Mouse (Mus musculus) neural tube, embryonic 11.5 days (tissue): ENCODE results near the gene Lmtk2. TPM values are rescaled to one million over a fixed set of nuclear protein-coding genes. Genes with fewer than 3 reads are reported as not detected.

ENCODE experiments used
- ATAC-seq: fragments of 200-750 bp; cut with Nextera tagmentation; 2 replicates; pipeline ENCODE4 v1.8.0; 2017; ENCODE audit warnings: moderate number of reproducible peaks, mild to moderate bottlenecking, moderate TSS enrichment, moderate library complexity; ENCODE audit not compliant: insufficient read depth, low FRiP score, low TSS enrichment
- DNase-seq: peaks from one replicate; pipeline ENCODE4 v3.0.0-alpha.2; 2015; ENCODE audit warnings: low spot score
- H3K27ac ChIP-seq: fragments of 300-500 bp; sonication (generic); 2 replicates; pipeline ENCODE4 v1.5.1; 2014; ENCODE audit warnings: low read depth, mild to moderate bottlenecking, low read length
- H3K27me3 ChIP-seq: fragments of 300-500 bp; sonication (generic); 2 replicates; pipeline ENCODE4 v1.6.1; 2014; ENCODE audit warnings: mild to moderate bottlenecking, low read length, mixed read lengths; ENCODE audit not compliant: control insufficient read depth, insufficient read depth
- H3K36me3 ChIP-seq: fragments of 300-500 bp; sonication (generic); 2 replicates; pipeline ENCODE4 v1.6.1; 2014; ENCODE audit warnings: mild to moderate bottlenecking, low read length, moderate library complexity, mixed read lengths; ENCODE audit not compliant: control insufficient read depth, insufficient read depth
- H3K4me1 ChIP-seq: fragments of 300-500 bp; sonication (generic); 2 replicates; pipeline ENCODE4 v1.6.1; 2014; ENCODE audit warnings: low read length, mixed read lengths; ENCODE audit not compliant: control insufficient read depth, insufficient read depth
- H3K4me2 ChIP-seq: fragments of 300-500 bp; sonication (generic); 2 replicates; pipeline ENCODE4 v1.6.1; 2014; ENCODE audit warnings: low read depth, mild to moderate bottlenecking, moderate library complexity
- H3K4me3 ChIP-seq: fragments of 300-500 bp; sonication (generic); 2 replicates; pipeline ENCODE4 v1.5.1; 2014; ENCODE audit warnings: low read depth, low read length
- H3K9ac ChIP-seq: fragments of 300-500 bp; sonication (generic); 2 replicates; pipeline ENCODE4 v1.6.1; 2014; ENCODE audit warnings: mild to moderate bottlenecking, low read length
- H3K9me3 ChIP-seq: fragments of 300-500 bp; sonication (generic); 2 replicates; pipeline ENCODE4 v1.6.1; 2016; ENCODE audit warnings: low read length; ENCODE audit not compliant: control insufficient read depth
- WGBS: fragments of 180-500 bp; shearing (Covaris S2); extraction: QIAGEN DNeasy Blood & Tissue Kit; methylation state at CpG from one replicate; pipeline ENCODE4 v1.1.7; 2014; 5-methylcytosine and 5-hydroxymethylcytosine counted together
- polyA plus RNA-seq: library from polyadenylated mRNA; unstranded; fragments of >200 nt; fragmentation: Nextera tagmentation; extraction: Ambion mirVana; gene quantifications from 2 replicates; pipeline ENCODE4 v1.2.1, GENCODE M21; 2014

Lmtk2 gene
- polyA plus RNA-seq, 1 experiment from 2014 or later: 6.7 TPM

GRCm38 (mm10) chr5:144189327-144189726 lies 89.1 kb downstream of the Lmtk2 start:
- Histone ChIP-seq H3K36me3 (peaks cover 4% of the 10 kb centered on the region), H3K27me3 (no peaks in the 10 kb centered on the region), H3K4me1 (peaks cover 7% of the 10 kb centered on the region), H3K4me2 (no peak overlapping the region), H3K9me3 (no peaks in the 10 kb centered on the region), H3K27ac (no peak overlapping the region), H3K9ac (no peak overlapping the region), H3K4me3 (no peak overlapping the region)
- WGBS: 76% methylated on average over 7 of the region's 7 CpGs
- no peak for DNase-seq
- no peak for ATAC-seq

- peak within 1 kb of the TSS; percentile 43 for H3K4me2 ChIP-seq
- no peaks in the 10 kb centered on the region for H3K27me3 ChIP-seq
- peak; percentile 60; the same call in 1 of the 2 replicates for ATAC-seq
- WGBS: 5% methylated on average over 24 of the region's 26 CpGs
- H3K4me1 ChIP-seq: peaks cover 7% of the 10 kb centered on the region
- peak; percentile 49 for DNase-seq
- H3K36me3 ChIP-seq: peaks cover 4% of the 10 kb centered on the region; the same call in 1 of the 2 replicates
- H3K4me3 ChIP-seq: peak within 1 kb of the TSS; percentile 16
- no peaks in the 10 kb centered on the region for H3K9me3 ChIP-seq
- no peak within 1 kb of the TSS for H3K27ac ChIP-seq
- peak within 1 kb of the TSS; percentile 11; the same call in 1 of the 2 replicates for H3K9ac ChIP-seq
Observed at GRCm38 (mm10) chr5:144189950-144190583, 89.8 kb downstream of the Lmtk2 start, which contains the start of gene Bhlha15. Gene Bhlha15 (plus strand): TSS chr5:144190286.

DNA sequence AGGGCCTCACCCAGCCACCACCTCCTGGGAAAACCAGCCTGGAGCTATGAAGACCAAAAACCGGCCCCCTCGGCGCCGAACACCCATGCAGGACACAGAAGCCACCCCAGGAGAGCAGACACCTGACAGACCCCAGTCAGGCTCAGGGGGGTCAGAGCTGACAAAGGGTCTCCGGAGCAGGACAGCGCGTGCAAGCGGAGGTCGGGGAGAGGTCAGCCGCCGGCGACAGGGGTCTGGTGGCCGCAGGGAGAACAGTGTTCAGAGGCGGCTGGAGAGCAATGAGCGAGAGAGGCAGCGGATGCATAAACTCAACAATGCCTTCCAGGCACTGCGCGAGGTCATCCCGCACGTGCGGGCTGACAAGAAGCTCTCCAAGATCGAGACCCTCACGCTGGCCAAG lies 90.8 kb downstream of the Lmtk2 start:
- no peak overlapping the region for H3K4me3 ChIP-seq
- no peak overlapping the region for H3K9ac ChIP-seq
- no peaks in the 10 kb centered on the region for H3K9me3 ChIP-seq
- no peak overlapping the region for H3K27ac ChIP-seq
- H3K4me2 ChIP-seq: no peak overlapping the region
- no peaks in the 10 kb centered on the region for H3K27me3 ChIP-seq
- DNase-seq (peak; percentile 47), ATAC-seq (no peak)
- 28% methylated on average over 23 of the region's 23 CpGs for WGBS
- no peaks in the 10 kb centered on the region for H3K36me3 ChIP-seq
- H3K4me1 ChIP-seq: peaks cover 7% of the 10 kb centered on the region

DNA sequence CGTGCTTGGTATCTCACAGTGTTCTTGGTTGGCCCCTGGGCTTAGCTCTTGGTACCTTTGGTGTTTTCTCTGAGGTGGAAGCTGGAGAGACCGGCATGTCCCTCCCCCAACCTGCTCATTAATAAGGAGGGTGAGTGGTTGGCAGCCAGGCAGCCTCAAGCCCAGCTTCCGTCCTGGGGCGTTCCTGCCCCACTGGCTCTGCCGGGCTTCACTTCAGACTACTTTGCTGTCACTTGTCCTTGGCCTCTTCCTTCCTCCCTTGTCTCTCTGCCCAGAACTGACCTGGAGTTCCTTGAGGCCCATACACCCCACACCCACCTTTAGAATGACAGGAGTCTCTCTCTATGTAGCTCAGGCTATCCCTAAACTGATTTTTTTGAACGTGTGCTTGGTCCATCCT lies 92.4 kb downstream of the Lmtk2 start:
- WGBS: 83% methylated on average over 6 of the region's 6 CpGs

DNA sequence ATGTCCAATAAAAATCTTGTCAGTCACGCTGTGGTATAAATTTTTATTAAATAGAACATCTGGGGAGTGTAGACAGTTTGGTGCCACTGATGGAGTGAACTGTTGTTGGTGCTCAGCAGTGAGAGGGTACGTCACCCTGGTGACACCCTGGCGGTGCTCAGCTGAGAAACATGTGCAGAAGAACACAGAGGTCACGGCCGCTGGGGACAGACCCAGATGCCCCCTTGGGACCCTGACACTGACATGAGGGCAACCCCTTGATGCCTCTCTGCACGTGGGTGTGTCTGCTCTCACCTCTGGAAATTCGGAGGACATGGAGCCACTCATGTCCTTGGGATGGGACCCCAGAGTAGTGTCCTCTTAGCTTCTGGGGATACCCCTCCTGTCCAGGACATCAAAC lies 94.2 kb downstream of the Lmtk2 start:
- no peak overlapping the region for H3K27ac ChIP-seq
- no peak overlapping the region for H3K9ac ChIP-seq
- DNase-seq (no peak), ATAC-seq (no peak)
- peaks cover 7% of the 10 kb centered on the region for H3K4me1 ChIP-seq
- no peaks in the 10 kb centered on the region for H3K36me3 ChIP-seq
- 76% methylated on average over 7 of the region's 7 CpGs for WGBS
- no peaks in the 10 kb centered on the region for H3K9me3 ChIP-seq
- no peaks in the 10 kb centered on the region for H3K27me3 ChIP-seq
- H3K4me2 ChIP-seq: no peak overlapping the region
- H3K4me3 ChIP-seq: no peak overlapping the region

More for the DNA sequence above, 92.4 kb downstream of the Lmtk2 start:
- Histone ChIP-seq H3K4me2 (no peak overlapping the region), H3K4me1 (peaks cover 7% of the 10 kb centered on the region), H3K9me3 (no peaks in the 10 kb centered on the region), H3K27me3 (no peaks in the 10 kb centered on the region), H3K36me3 (no peaks in the 10 kb centered on the region), H3K4me3 (no peak overlapping the region), H3K9ac (no peak overlapping the region), H3K27ac (no peak overlapping the region)
- ATAC-seq (no peak), DNase-seq (no peak)

DNA sequence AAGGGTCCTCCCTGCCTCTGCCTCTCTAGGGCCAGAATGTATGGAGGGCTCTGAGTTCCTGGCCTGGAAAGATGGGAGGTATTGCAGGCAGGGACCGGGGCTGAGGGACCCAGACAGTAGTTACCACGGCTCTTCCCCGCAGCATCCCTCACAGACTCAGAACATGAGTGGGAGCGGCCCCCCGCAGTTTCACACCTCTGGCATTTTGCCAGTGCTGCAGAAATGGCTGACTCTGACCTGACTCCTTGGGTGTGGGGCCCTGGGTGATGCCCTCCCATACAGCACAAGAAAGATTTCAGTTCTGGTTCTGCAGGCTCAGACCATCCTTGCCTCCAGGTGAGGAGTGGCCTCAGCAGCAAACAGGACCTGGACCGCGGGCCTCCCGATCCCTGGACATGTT lies 95.3 kb downstream of the Lmtk2 start:
- Histone ChIP-seq H3K4me2 (no peak overlapping the region), H3K4me3 (no peak overlapping the region), H3K27me3 (no peaks in the 10 kb centered on the region), H3K4me1 (peaks cover 3% of the 10 kb centered on the region; the same call in 1 of the 2 replicates), H3K9me3 (no peaks in the 10 kb centered on the region), H3K9ac (no peak overlapping the region), H3K27ac (no peak overlapping the region), H3K36me3 (no peaks in the 10 kb centered on the region)
- DNase-seq: no peak
- no peak for ATAC-seq
- WGBS: 91% methylated on average over 8 of the region's 8 CpGs

DNA sequence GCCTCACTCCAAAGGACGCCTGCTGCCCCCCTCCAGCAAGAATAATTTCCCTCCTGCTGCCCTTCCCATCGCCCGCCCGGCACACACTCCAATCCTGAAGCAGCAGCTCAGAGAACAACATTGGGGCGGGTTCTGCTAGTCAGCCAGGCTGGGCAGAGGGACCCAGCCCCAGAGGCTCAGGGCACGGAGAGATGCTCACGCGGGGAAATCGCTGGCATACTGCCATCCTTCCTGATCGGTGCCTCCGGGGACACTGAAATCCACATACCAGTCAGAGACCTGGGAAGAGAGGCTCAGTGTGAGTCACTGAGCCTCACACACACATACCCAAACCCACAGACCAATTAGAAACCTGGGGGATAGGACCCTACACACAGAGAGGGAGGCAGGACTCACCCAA lies 100.4 kb downstream of the Lmtk2 start:
- Histone ChIP-seq H3K36me3 (peaks cover 5% of the 10 kb centered on the region), H3K9me3 (no peaks in the 10 kb centered on the region), H3K27ac (no peak overlapping the region), H3K9ac (no peak overlapping the region), H3K4me3 (no peak overlapping the region), H3K4me1 (no peaks in the 10 kb centered on the region), H3K4me2 (no peak overlapping the region), H3K27me3 (no peaks in the 10 kb centered on the region)
- no peak for DNase-seq
- WGBS: 90% methylated on average over 11 of the region's 11 CpGs
- no peak for ATAC-seq

DNA sequence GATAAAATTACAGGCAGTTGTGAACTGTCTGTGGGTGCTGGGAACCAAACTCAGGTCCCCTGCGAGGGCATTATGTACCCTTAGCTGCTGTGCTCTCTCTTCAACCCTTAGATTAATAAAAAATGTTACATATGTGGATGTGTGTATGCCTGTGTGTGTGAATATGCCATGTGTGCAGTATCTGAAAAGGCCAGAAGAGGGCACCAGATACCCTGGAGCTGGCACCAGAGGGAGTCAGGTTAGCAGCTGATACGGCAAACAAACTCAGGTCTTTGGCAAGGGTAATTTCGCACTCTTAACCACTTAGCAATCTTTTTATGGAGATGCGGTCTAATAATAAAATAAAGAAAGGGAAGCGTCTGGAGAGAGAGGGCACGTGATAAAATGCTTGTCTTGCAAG lies 102.2 kb downstream of the Lmtk2 start:
- H3K27ac ChIP-seq: no peak overlapping the region
- no peak overlapping the region for H3K4me3 ChIP-seq
- ATAC-seq: no peak
- no peak overlapping the region for H3K4me2 ChIP-seq
- no peak for DNase-seq
- WGBS: 95% methylated on average over 6 of the region's 6 CpGs
- H3K27me3 ChIP-seq: no peaks in the 10 kb centered on the region
- H3K9me3 ChIP-seq: no peaks in the 10 kb centered on the region
- H3K36me3 ChIP-seq: peaks cover 5% of the 10 kb centered on the region
- H3K9ac ChIP-seq: no peak overlapping the region
- no peaks in the 10 kb centered on the region for H3K4me1 ChIP-seq

DNA sequence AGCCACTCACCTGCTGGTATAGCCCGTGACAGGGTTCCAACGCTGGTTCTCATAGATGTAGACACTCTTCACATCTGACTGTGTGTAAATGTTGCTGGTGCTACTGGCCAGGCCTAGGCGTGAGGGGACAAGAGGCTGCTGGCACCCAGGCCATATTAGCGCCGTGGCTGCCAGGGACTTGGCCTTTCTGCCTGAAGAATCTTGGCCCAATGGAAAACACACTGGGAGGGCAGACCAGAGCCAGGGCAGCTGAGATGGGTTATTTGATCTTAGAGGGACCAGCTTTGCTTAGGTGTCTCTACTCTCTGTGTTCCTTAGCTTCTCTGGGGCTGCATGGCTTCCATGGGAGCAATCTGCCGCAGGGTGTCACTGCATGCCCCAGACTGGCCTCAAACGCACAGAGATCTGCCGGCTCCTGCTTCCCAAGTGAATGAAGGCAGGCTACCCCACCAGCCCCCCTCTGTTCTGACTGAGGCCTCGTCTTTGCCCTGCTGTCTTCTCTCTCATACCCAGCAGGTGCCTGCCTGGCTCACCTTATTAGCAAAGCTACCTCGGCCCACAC lies 103.2 kb downstream of the Lmtk2 start:
- Histone ChIP-seq H3K4me2 (no peak overlapping the region), H3K9ac (no peak overlapping the region), H3K9me3 (no peaks in the 10 kb centered on the region), H3K4me3 (no peak overlapping the region), H3K36me3 (peaks cover 5% of the 10 kb centered on the region), H3K27ac (no peak overlapping the region), H3K4me1 (no peaks in the 10 kb centered on the region), H3K27me3 (no peaks in the 10 kb centered on the region)
- ATAC-seq: no peak
- no peak for DNase-seq
- WGBS: 91% methylated on average over 10 of the region's 10 CpGs
